Mouse (Mus musculus) forebrain, embryonic 15.5 days (tissue): ENCODE measurements at regions not wholly inside any gene's neighbourhood (a gene's known extent, or its start where the extent isn't known, plus 50 kb on each side); places are given as distances from the start of the nearest gene placed in this dataset.

ENCODE experiments used
- ATAC-seq: fragments of 200-750 bp; cut with Nextera tagmentation; replicated peaks from 2 replicates; pipeline ENCODE4 v1.8.0; 2017; ENCODE audit warnings: mild to moderate bottlenecking, moderate TSS enrichment, moderate library complexity
- H3K27ac ChIP-seq: fragments of 300-500 bp; sonication (generic); replicated peaks from 2 replicates; pipeline ENCODE4 v1.5.1; 2015; ENCODE audit warnings: mild to moderate bottlenecking, inconsistent platforms
- H3K27me3 ChIP-seq: fragments of 300-500 bp; sonication (generic); 2 replicates; pipeline ENCODE4 v1.6.1; 2015; ENCODE audit warnings: inconsistent platforms
- H3K36me3 ChIP-seq: fragments of 300-500 bp; sonication (generic); 2 replicates; pipeline ENCODE4 v1.6.1; 2015; ENCODE audit warnings: mild to moderate bottlenecking, inconsistent platforms
- H3K4me1 ChIP-seq: fragments of 300-500 bp; sonication (generic); 2 replicates; pipeline ENCODE4 v1.6.1; 2015; ENCODE audit warnings: inconsistent platforms
- H3K4me2 ChIP-seq: fragments of 300-500 bp; sonication (generic); replicated peaks from 2 replicates; pipeline ENCODE4 v1.6.1; 2015; ENCODE audit warnings: mild to moderate bottlenecking, inconsistent platforms
- H3K4me3 ChIP-seq: fragments of 300-500 bp; sonication (generic); 2 replicates; pipeline ENCODE4 v1.5.1; 2015; ENCODE audit warnings: mild to moderate bottlenecking, inconsistent platforms
- H3K9ac ChIP-seq: fragments of 300-500 bp; sonication (generic); replicated peaks from 2 replicates; pipeline ENCODE4 v1.6.1; 2015; ENCODE audit warnings: mild to moderate bottlenecking, inconsistent platforms
- H3K9me3 ChIP-seq: fragments of 300-500 bp; sonication (generic); 2 replicates; pipeline ENCODE4 v1.6.1; 2016; ENCODE audit warnings: inconsistent platforms
- WGBS: fragments of 180-500 bp; shearing (Covaris S2); methylation state at CpG from one replicate; pipeline ENCODE4 v1.1.7; 2015; ENCODE audit warnings: mixed read lengths; 5-methylcytosine and 5-hydroxymethylcytosine counted together

DNA sequence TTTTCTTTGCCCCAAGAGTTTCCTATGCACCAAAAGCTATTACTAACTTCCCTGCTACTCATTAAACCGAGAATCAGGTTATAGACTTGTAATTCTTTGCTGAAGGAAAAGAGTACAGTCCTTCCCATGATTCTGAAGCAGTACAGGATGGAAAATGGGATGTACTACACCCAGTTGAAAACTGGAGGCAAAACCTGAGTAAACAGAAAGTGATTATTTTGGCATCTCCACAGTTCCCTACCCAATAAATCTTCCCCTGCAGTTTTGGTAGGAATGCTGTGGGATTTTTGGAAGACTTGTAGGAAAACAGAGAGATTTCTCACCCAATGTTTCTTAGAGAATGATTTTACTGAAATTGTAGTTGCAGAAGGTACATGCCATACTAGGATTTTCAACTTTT is 268.5 kb downstream of the Dio2 start:
- no peak overlapping the region for H3K9ac ChIP-seq
- H3K27me3 ChIP-seq = no peaks in the 10 kb centered on the region
- H3K4me1 ChIP-seq = no peaks in the 10 kb centered on the region
- no peak overlapping the region for H3K4me3 ChIP-seq
- no peak for ATAC-seq
- no peaks in the 10 kb centered on the region for H3K36me3 ChIP-seq
- H3K27ac ChIP-seq = no peak overlapping the region
- H3K9me3 ChIP-seq = no peaks in the 10 kb centered on the region
- H3K4me2 ChIP-seq = no peak overlapping the region
- 63% methylated on average over 1 of the region's 1 CpGs for WGBS

DNA sequence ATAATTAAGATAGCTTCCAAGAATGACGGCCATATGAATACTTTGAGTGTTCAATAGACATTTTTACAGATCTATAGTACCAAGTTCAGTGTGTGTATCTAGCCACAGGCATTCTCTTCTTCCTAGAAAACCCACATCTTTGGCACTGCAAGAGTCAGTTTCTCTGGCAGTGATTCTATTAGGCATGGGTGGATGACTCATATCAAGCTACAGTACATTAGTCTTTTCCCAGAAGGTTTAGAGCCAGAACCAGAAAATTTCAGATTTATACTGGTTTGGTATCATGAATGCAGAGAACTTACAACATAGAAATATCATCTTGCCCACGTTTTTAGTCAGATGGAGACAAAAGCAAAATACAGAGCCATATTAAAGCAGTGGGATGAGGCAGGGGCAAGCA is 278.1 kb downstream of the Dio2 start:
- H3K36me3 ChIP-seq = no peaks in the 10 kb centered on the region
- no peaks in the 10 kb centered on the region for H3K4me1 ChIP-seq
- WGBS = 75% methylated on average over 2 of the region's 2 CpGs
- H3K9ac ChIP-seq = no peak overlapping the region
- ATAC-seq = no peak
- no peak overlapping the region for H3K4me3 ChIP-seq
- H3K9me3 ChIP-seq = no peaks in the 10 kb centered on the region
- H3K27ac ChIP-seq = no peak overlapping the region
- no peaks in the 10 kb centered on the region for H3K27me3 ChIP-seq
- H3K4me2 ChIP-seq = no peak overlapping the region

DNA sequence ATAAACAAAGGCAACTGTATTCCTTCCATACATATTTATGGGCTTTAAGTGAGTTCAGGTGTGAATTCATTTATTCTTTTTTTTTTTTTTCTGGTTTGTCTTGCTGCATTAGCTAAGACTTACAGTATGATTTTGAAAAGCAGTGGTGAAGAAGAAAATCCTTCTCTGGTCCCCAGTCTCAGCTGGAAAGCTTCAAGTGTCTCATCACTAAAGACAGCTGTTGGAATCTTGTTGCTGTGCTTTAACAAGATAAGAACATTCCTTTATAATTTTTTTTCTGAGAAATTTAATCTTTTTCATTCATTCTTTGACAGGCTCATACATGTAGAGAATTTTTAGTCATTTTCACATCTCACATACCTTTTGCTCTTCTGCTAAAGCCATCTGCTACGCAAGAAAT is 297.6 kb downstream of the Dio2 start:
- no peaks in the 10 kb centered on the region for H3K4me1 ChIP-seq
- H3K9me3 ChIP-seq = no peaks in the 10 kb centered on the region
- no peak overlapping the region for H3K9ac ChIP-seq
- ATAC-seq = no peak
- H3K4me3 ChIP-seq = no peak overlapping the region
- H3K36me3 ChIP-seq = no peaks in the 10 kb centered on the region
- no peaks in the 10 kb centered on the region for H3K27me3 ChIP-seq
- H3K4me2 ChIP-seq = no peak overlapping the region
- no peak overlapping the region for H3K27ac ChIP-seq
- 74% methylated on average over 1 of the region's 1 CpGs for WGBS

DNA sequence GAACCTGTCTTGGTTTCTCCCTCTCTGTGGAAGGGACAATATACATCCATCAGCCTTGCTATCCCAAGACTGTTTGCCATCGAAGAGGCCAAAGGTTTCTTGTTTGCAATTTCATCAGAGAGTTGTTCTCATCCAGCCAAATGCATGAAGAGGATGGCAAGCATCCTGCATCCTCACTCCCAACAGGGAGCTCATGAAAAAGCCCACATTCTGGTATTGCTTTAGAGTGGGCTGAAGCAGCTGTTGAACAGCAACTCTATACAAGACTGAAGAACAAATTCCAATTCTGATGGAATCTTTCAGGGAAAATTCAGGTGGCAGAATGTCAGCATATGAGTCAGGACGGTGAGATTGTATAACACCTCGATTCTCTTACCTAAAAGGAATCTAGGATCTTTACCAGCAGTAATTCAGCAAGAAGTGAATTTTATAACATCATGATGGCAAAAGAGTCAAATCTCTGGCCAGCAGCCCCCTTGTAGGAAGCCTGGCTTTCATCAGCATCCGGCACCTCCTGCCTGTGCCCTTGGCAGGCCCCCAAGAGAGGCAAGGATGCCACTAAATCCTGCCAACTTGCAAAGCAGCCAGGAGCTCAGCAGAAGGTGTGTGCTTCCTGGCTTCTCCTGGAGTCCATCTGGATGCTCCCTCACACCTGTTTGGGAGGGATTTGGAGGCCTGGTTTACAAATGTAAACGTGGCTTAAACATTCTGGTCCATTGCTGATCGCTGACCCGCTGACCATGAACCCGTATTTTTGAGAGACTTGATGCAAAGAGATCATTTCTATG is 312.8 kb downstream of the Dio2 start:
- H3K36me3 ChIP-seq = no peaks in the 10 kb centered on the region
- no peak overlapping the region for H3K9ac ChIP-seq
- no peak overlapping the region for H3K4me3 ChIP-seq
- peaks cover 9% of the 10 kb centered on the region for H3K4me1 ChIP-seq
- H3K27me3 ChIP-seq = no peaks in the 10 kb centered on the region
- no peak overlapping the region for H3K4me2 ChIP-seq
- peak; percentile 74 for ATAC-seq
- no peaks in the 10 kb centered on the region for H3K9me3 ChIP-seq
- 71% methylated on average over 8 of the region's 8 CpGs for WGBS
- H3K27ac ChIP-seq = no peak overlapping the region

DNA sequence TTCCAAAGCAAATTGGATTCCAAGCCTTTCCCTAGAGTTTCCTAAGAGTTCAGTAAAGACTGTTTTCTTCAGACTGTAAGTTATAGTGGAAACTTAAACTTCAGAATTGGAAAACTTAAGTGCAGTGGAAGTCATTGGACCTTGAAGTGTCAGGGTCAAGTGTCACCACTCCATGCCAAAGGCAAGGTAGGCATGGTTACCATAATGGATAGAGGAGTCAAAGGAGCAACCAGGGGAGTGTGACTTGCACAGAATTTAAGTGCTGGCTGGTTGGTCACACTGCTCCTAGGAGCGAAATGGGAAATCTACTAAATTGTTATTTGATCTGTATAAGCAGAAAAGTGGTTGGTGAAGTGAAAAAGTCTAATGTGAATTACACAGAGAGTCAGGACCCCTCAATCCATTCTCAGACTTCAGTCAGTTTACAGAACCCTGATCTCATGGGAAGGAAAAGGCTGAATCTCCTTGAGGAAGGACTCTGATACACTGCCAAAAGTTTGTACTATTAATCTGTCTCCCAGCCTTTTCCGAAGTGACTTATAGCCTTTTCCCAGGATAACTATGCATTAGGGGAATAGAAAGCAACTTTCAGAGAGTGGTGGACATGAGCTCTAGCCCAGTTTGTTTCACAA is 320.5 kb downstream of the Dio2 start:
- H3K36me3 ChIP-seq = no peaks in the 10 kb centered on the region
- H3K27me3 ChIP-seq = no peaks in the 10 kb centered on the region
- no peak for ATAC-seq
- H3K9me3 ChIP-seq = no peaks in the 10 kb centered on the region
- 96% methylated on average over 2 of the region's 2 CpGs for WGBS
- no peaks in the 10 kb centered on the region for H3K4me1 ChIP-seq
- no peak overlapping the region for H3K4me3 ChIP-seq
- H3K27ac ChIP-seq = no peak overlapping the region
- H3K4me2 ChIP-seq = no peak overlapping the region
- no peak overlapping the region for H3K9ac ChIP-seq

DNA sequence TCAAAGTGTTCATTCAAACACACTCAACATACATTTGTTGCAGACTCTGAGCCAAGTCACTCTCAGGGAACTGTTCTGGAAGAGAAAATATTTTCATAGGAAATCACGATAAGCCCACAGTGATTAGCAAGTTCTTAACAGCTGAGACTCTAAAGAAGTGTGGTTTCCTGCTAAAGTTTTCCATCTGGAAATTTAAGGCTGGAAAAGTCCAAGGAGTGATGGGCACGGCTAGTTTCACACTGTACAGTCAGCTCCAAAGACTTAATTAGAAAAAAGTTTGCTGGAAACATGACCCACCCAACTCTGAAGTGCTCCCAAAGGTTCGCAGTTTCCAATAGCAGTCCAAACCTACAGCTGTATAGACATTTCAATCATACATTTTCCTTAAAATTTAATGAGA is 329.5 kb downstream of the Dio2 start:
- H3K36me3 ChIP-seq = no peaks in the 10 kb centered on the region
- no peak overlapping the region for H3K9ac ChIP-seq
- no peak overlapping the region for H3K27ac ChIP-seq
- ATAC-seq = no peak
- H3K4me1 ChIP-seq = no peaks in the 10 kb centered on the region
- no peak overlapping the region for H3K4me3 ChIP-seq
- WGBS = 83% methylated on average over 3 of the region's 3 CpGs
- H3K4me2 ChIP-seq = no peak overlapping the region
- no peaks in the 10 kb centered on the region for H3K9me3 ChIP-seq
- no peaks in the 10 kb centered on the region for H3K27me3 ChIP-seq

DNA sequence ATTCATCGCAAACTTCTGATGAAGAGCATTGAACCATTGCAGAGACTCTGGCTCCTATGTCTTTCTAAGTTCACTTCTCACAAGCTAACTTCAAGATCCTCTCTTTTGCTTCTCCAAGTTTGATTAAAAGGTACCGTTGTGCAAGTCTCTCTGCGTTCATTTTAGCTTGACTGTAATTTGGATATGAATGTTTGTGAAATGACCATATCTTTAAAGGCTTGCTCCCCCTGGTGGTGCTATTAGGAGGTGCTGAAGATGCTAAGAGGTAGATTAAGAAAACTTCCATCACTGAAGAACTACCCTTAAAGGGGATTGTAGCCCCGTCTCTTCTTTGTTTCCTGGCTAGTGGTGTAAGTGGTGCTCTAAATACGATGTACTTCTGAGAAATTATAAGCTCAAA is 339.7 kb downstream of the Dio2 start:
- Histone ChIP-seq H3K9me3 (no peaks in the 10 kb centered on the region), H3K4me2 (no peak overlapping the region), H3K9ac (no peak overlapping the region), H3K4me3 (no peak overlapping the region), H3K27ac (no peak overlapping the region), H3K4me1 (no peaks in the 10 kb centered on the region), H3K36me3 (no peaks in the 10 kb centered on the region), H3K27me3 (no peaks in the 10 kb centered on the region)
- 83% methylated on average over 5 of the region's 5 CpGs for WGBS
- ATAC-seq = no peak
